Mouse (Mus musculus) spleen, postnatal 0 days (tissue): ENCODE measurements around the gene Tinf2. TPM values are rescaled to one million over a fixed set of nuclear protein-coding genes. Genes with fewer than 3 reads are reported as not detected.

Source experiments
- polyA plus RNA-seq: library from polyadenylated mRNA; unstranded; fragments of >200 nt; fragmentation: Nextera tagmentation; extraction: Ambion mirVana; gene quantifications from 2 replicates; pipeline ENCODE4 v1.2.1, GENCODE M21; 2015

Gene Tinf2
- polyA plus RNA-seq, result 25.8 and 29.4 TPM in 2 replicates

DNA sequence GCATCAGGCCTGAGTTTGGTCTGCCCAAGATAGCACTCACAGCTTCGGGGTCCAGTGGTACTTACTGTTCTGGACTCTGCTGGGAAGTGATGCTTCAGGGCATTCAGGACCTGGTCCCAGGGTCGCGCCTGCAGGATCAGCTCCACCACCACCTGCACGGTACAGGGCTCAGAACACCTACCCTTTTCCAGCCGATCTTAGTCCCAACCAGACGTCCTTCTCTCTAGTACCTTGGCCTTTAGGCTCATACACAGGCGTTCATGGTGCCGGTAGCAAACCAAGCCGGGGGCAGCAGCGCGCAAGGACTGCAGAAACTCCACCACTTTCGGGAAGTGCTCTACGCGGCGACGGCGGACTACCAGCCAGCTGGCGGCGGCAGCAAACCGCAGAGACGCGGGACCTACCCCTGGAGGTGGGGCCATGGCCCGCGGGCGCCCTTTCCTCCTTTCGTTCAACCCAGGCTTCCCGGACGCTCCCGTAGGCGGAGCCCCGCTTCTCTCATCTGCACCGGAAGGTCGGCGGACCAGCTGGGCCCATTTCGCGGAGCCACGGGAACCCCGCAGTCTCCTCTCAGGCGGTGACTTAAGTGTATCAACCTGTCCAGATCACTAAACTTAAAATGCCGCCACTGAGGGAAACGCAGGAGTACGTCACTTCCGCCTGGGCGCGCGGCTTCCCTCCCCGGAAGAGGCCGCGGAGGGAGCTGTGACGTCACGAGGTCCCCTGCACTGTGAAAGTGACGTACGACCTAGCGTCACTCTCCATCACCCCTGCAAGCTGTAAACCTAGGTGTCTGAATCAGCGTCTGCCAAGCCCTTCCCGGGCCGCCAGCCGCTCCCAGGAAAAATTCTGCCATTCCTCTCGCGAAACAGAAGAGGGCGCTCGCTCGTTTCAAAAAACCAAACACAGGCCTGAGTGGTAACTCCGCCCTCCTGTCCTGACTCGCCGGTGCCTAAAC lies at the start of gene Tinf2:
TSS of gene Tinf2 (minus strand) at position 661 of the 958 bp plus-strand sequence.

DNA sequence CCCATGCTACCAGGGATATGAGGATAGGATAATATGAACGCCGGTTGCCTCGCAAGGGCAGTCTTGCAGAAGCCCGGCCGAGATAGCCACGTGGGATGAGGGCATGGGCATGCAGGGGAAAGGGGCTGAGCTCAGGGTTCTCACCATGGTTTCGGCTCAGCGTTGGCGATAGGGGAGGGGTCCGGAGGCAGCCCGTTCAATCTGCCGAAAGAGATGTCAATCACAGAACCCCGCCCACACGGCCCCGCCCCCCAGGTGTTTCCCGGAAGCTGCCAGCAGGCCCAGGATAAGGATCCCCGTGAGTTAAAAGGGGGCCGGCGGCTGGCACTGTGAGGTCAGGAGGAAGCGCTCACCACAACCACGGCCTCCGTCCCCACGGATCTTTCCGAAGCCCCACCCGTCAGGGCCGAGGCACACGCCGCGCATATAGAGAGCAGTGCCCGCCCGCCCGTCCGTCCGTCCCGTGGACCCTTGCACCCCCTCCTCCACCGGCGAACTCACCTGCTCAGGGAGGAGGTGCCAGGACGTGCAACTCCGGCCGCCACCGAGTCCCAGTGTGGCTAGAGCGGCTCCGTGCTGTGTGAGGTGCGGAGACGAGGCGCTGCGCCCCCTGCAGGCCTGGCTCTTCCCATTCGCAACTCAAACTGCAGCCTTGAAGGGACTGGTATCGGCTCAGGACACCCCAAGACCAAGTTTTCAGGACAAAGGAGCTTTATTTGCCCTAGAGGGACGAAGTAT lies 40.2 kb upstream of the Tinf2 start, which contains the start of gene Rabggta:
TSS of gene Rabggta (minus strand) at position 564 of the 738 bp plus-strand sequence.

DNA sequence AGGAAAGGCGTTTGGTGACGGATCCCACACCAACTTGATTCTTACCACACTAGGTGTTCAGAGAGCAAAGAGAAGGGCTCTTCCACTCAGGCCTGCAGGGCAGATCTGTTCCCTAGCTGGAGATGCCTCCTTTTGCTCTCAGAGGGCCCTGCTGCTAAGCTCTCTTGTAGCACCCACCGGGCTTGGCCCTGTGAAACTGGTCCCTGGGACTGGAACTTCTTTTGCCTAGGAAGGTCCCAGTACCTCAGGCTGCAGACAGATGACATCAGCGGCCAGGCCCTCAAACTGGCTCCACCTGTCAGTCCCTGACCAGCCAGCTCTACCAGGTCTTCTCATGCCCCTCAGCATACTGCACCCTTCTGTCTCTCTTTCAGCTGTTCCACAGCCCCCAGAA lies 32.1 kb upstream of the Tinf2 start, which contains the start of gene Tgm1:
TSS of gene Tgm1 (minus strand) at position 198 of the 394 bp plus-strand sequence.

DNA sequence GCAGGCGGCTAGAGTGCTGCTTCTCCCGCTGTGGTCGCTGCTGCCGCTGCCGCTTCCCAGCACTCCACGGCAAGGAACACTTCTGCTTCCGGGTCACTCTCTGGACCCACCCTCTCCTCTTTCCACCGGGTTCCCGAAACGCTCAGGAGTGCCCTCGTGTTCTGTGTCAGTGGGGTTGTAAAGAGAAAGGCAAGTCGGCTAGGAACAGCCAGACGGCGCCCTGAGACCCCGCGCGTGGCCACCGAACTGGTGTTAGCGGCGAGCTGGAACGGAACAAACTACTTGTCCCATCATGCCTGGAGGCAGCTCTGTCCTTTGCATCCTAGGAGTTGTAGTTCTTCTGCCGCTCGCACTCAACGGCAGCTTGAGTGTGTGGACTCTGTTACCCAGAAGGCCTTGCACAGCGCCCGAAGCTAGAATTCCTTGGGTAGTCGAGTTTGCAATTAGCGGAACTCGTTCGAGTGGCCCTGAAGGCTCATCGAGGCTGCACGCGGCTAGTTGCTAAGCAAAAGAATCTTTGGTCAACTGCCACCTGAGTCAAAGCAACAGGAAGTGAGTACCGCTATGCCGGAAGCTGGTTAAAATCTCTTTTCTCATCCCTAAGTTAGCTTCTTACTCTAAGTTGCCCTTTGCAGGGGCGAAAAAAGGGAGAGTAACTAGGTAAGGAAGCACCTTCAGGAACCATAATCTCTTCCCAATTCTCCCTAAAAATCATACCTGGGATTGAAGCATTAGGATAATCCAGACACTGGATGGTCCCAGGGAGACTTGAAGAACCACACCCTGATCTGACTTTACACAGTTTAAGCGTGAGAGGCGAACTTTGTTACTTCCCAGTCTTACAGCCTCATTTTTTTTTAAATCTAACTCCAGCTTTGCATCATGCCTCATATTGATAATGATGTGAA lies 9.5 kb downstream of the Tinf2 start, which contains the start of the genes Gmpr2 and Nedd8:
TSS of gene Gmpr2 (plus strand) at position 109 of the 908 bp plus-strand sequence.
TSS of gene Nedd8 (minus strand) at position 292 of the 908 bp plus-strand sequence.

DNA sequence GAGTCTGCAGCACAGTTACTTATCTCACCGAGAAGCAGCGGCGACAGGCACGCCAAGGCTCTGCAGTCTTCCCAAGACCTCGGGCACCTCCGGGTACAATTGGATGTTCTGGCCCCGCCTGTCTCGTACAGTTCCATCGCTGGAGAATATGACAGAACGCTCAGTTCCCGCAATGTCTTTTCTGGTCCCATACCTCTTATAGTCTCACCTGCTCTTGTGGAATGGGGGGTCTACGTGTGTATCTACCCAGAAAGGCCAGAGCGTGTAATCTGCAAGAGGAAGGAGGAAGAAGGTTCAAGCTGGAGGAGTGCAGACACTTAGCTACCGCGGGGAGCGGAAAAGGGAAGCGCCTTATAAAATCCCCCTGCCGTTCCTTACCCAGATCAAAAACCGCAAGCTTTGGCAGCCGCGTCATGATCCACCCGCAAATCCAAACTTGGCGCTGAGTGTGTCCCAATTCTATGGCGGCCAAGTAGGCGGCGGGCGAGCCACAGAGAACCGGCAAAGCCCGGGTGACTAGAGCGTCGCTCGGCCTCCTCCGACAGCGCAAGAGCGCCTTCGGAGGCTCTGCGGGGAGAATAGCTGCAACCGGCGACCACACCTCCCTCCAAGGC lies 21.6 kb downstream of the Tinf2 start, which contains the start of gene Mdp1:
TSS of gene Mdp1 (minus strand) at position 549 of the 614 bp plus-strand sequence.

DNA sequence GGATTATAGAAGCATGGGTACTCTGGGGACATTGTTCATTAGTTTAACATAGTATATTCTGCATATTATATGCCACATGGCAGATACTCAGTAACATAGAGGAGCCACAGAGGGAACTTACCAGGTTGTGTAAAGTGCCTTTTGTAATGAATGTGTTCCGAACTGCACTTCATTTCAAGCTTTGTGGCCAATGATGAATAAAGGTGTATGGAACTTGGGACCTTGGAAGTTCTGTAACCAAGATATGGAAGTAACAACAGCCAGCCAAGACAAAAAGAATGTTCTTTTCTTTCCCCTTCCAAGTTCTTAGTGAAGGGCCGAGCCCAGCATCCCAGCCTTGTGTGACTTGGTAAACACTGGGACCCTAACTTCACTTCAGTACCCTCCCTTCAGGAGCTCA lies 31.7 kb downstream of the Tinf2 start, which contains the start of gene Tssk4:
TSS of gene Tssk4 (plus strand) at position 301 of the 400 bp plus-strand sequence.

DNA sequence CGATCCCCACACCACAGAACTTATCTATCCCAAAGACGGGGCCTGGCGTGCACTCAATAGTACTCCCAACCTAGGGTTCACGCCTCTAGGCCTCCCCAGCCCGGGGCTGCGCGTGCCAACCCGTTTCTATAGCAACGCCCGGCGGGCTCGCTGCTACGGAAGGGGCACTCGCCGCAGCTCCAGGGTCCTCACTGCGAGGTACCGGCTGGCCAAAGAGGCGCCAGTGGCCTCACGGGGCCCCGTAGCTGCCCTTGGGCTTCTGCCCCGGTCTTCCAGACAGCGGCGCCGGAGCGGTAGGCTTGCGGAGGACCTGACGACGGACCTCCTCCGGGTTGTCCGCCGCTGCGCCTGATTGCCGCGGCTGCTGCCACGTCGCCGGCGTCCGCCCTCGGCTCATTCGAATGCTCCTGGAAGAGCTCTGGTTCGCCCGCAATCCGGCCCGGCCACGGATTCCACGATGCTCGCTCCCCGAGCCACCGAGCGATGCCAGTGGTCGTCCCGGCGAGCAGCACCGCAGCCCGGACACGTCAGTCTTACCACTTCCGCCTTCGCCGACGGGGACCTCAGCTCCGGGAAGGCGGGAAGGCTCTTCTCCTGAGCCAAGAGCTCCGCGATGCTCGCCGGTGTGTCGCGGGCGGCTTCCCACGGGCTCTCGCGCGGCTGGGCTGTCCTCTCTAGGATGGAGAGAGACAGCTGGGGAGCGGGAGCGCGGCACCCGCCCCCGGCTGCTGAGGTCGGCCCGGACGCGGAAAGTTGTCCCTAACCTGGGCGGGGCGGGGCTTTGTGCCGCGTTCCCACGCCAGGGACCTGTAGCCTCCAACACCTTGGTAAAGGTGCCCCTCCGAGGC lies 38.3 kb downstream of the Tinf2 start, which contains the start of gene Tm9sf1:
TSS of gene Tm9sf1 (minus strand) at position 747 of the 848 bp plus-strand sequence.

DNA sequence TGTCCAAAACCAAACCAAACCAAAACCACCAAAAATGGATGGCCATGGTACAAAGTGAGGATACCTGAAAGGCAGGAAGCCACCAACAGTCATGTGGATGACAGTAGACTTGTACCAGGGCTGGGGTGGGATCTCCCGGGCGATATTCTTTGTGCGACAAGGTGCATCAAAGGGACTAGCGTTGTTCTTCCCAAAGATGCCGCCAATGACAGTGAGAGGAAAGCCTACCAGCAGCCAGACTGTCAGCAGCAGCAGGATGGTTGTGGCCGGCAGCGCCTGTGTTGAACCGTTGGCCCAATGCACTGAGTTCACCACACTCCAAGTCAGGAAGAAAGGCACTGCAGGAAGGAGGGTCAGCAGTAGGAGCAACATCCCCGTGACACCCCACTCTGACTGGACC lies 43.8 kb downstream of the Tinf2 start, which contains the start of gene Gm49378:
TSS of gene Gm49378 (minus strand) at position 101 of the 400 bp plus-strand sequence.

DNA sequence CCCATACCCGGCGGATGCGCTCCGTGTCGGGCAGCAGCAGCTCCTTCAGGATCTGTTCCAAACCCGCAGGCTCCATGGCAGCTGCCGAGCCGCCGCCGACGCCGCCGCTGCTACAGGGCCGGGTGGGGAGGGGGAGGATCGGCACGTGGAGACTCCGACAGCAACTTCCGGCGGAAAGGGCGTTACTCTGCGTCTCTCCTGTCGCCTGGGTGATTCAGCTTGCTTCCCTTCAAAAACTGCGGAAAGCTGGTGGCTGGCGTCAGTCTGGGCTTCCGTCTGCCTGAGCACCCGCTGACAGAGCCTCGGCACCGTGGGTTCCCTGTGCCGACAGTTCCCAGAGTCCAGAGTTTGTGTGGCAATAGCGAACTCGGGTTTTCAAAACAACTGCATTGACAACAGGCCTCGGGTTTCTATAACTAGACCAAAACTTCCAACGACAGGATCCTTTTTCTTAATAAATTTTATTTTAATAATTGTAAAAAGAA lies 46.1 kb downstream of the Tinf2 start, which contains the start of gene Ipo4:
TSS of gene Ipo4 (minus strand) at position 435 of the 485 bp plus-strand sequence.

Other genes starting within 250 kb of the Tinf2 start
- 69.5 and 75.3 TPM in 2 replicates for gene Dhrs4, start 203.1 kb downstream of the Tinf2 start, polyA plus RNA-seq
- 0.37 and 0.76 TPM in 2 replicates for gene Carmil3, start 191.2 kb downstream of the Tinf2 start, polyA plus RNA-seq
- gene Cpne6, start 171.4 kb downstream of the Tinf2 start, polyA plus RNA-seq, result 0.10 and 0.12 TPM in 2 replicates
- not detected in 2 replicates for gene Nrl, start 156.8 kb downstream of the Tinf2 start, polyA plus RNA-seq
- 74.2 and 76.3 TPM in 2 replicates for gene Pck2, start 141.6 kb downstream of the Tinf2 start, polyA plus RNA-seq
- gene Dcaf11, start 121.8 kb downstream of the Tinf2 start, polyA plus RNA-seq, result 36.9 and 41.9 TPM in 2 replicates
- gene A730061H03Rik, start 121.4 kb downstream of the Tinf2 start, polyA plus RNA-seq, result 2.7 and 3.2 TPM in 2 replicates
- gene Fitm1, start 106.2 kb downstream of the Tinf2 start, polyA plus RNA-seq, result 0.37 and 0.45 TPM in 2 replicates
- gene Psme1, start 103.7 kb downstream of the Tinf2 start, polyA plus RNA-seq, result 145 and 162 TPM in 2 replicates
- 46.7 and 47.4 TPM in 2 replicates for gene Emc9, start 96.5 kb downstream of the Tinf2 start, polyA plus RNA-seq
- 233 and 255 TPM in 2 replicates for gene Psme2, start 90.7 kb downstream of the Tinf2 start, polyA plus RNA-seq
- gene Rnf31, start 90.1 kb downstream of the Tinf2 start, polyA plus RNA-seq, result 16.4 and 19.3 TPM in 2 replicates
- 34.6 and 38.5 TPM in 2 replicates for gene Irf9, start 78.2 kb downstream of the Tinf2 start, polyA plus RNA-seq
- gene Rec8, start 63.8 kb downstream of the Tinf2 start, polyA plus RNA-seq, result 5.8 and 7.8 TPM in 2 replicates
- gene Ipo4, start 45.9 kb downstream of the Tinf2 start, polyA plus RNA-seq, result 24.1 and 28.0 TPM in 2 replicates
- 0.64 and 1.7 TPM in 2 replicates for gene Gm49378, start 43.9 kb downstream of the Tinf2 start, polyA plus RNA-seq
- gene Tm9sf1, start 38.0 kb downstream of the Tinf2 start, polyA plus RNA-seq, result 56.5 and 57.4 TPM in 2 replicates
- 0.56 and 0.63 TPM in 2 replicates for gene Tssk4, start 31.6 kb downstream of the Tinf2 start, polyA plus RNA-seq
- gene Mdp1, start 21.3 kb downstream of the Tinf2 start, polyA plus RNA-seq, result 30.4 TPM in 2 replicates
- 27.5 and 30.5 TPM in 2 replicates for gene Gmpr2, start 9.9 kb downstream of the Tinf2 start, polyA plus RNA-seq
- gene Nedd8, start 9.7 kb downstream of the Tinf2 start, polyA plus RNA-seq, result 303 and 330 TPM in 2 replicates
- gene Tgm1, start 32.1 kb upstream of the Tinf2 start, polyA plus RNA-seq, result 1.5 and 2.0 TPM in 2 replicates
- 9.9 and 14.2 TPM in 2 replicates for gene Rabggta, start 40.4 kb upstream of the Tinf2 start, polyA plus RNA-seq
- 29.1 and 35.1 TPM in 2 replicates for gene Dhrs1, start 63.9 kb upstream of the Tinf2 start, polyA plus RNA-seq
- gene Nop9, start 63.9 kb upstream of the Tinf2 start, polyA plus RNA-seq, result 28.7 and 31.5 TPM in 2 replicates
- gene Cideb, start 76.6 kb upstream of the Tinf2 start, polyA plus RNA-seq, result 0.23 TPM in 1 of 2 replicates, not detected in the other
- 0.49 and 0.78 TPM in 2 replicates for gene Ltb4r2, start 79.6 kb upstream of the Tinf2 start, polyA plus RNA-seq
- gene Ltb4r1, start 84.1 kb upstream of the Tinf2 start, polyA plus RNA-seq, result 33.2 and 51.6 TPM in 2 replicates
- 1.9 and 3.1 TPM in 2 replicates for gene Adcy4, start 102.3 kb upstream of the Tinf2 start, polyA plus RNA-seq
- gene Ripk3, start 107.0 kb upstream of the Tinf2 start, polyA plus RNA-seq, result 28.4 and 31.4 TPM in 2 replicates
- 4.8 and 7.3 TPM in 2 replicates for gene Nfatc4, start 141.3 kb upstream of the Tinf2 start, polyA plus RNA-seq
- gene Nynrin, start 172.2 kb upstream of the Tinf2 start, polyA plus RNA-seq, result 1.6 and 2.8 TPM in 2 replicates
- gene Cbln3, start 202.6 kb upstream of the Tinf2 start, polyA plus RNA-seq, result 0.05 and 0.22 TPM in 2 replicates
- gene Khnyn, start 203.1 kb upstream of the Tinf2 start, polyA plus RNA-seq, result 7.6 and 10.2 TPM in 2 replicates
- gene Sdr39u1, start 218.5 kb upstream of the Tinf2 start, polyA plus RNA-seq, result 22.0 and 25.5 TPM in 2 replicates